Mouse (Mus musculus) heart, embryonic 11.5 days (tissue): Measurements from ENCODE around the gene Idnk. TPM values are rescaled to one million over a fixed set of nuclear protein-coding genes. Genes with fewer than 3 reads are reported as not detected.

Source experiments
- ATAC-seq: fragments of 200-750 bp; cut with Nextera tagmentation; replicated peaks from 2 replicates; pipeline ENCODE4 v1.8.0; 2017; ENCODE audit warnings: moderate library complexity; ENCODE audit not compliant: insufficient number of reproducible peaks, low FRiP score, low TSS enrichment
- H3K27ac ChIP-seq: fragments of 300-500 bp; sonication (generic); 2 replicates; pipeline ENCODE4 v1.5.1; 2014; ENCODE audit warnings: mild to moderate bottlenecking, low read depth, low read length
- H3K27me3 ChIP-seq: fragments of 300-500 bp; sonication (generic); 2 replicates; pipeline ENCODE4 v1.6.1; 2014; ENCODE audit warnings: mild to moderate bottlenecking, low read length, mixed read lengths; ENCODE audit not compliant: control insufficient read depth, insufficient read depth
- H3K36me3 ChIP-seq: fragments of 300-500 bp; sonication (generic); 2 replicates; pipeline ENCODE4 v1.6.1; 2014; ENCODE audit warnings: mild to moderate bottlenecking, low read length, moderate library complexity, mixed read lengths; ENCODE audit not compliant: control insufficient read depth, insufficient read depth
- H3K4me1 ChIP-seq: fragments of 300-500 bp; sonication (generic); 2 replicates; pipeline ENCODE4 v1.6.1; 2014; ENCODE audit warnings: low read length; ENCODE audit not compliant: control insufficient read depth, insufficient read depth
- H3K4me2 ChIP-seq: fragments of 300-500 bp; sonication (generic); 2 replicates; pipeline ENCODE4 v1.6.1; 2014; ENCODE audit warnings: mild to moderate bottlenecking, moderate library complexity
- H3K4me3 ChIP-seq: fragments of 300-500 bp; sonication (generic); 2 replicates; pipeline ENCODE4 v1.5.1; 2014; ENCODE audit warnings: low read depth, low read length
- H3K9ac ChIP-seq: fragments of 300-500 bp; sonication (generic); 2 replicates; pipeline ENCODE4 v1.6.1; 2014; ENCODE audit warnings: mild to moderate bottlenecking, low read depth, low read length, moderate library complexity
- H3K9me3 ChIP-seq: fragments of 300-500 bp; sonication (generic); replicated peaks from 2 replicates; pipeline ENCODE4 v1.6.1; 2016; ENCODE audit warnings: low read length; ENCODE audit not compliant: control insufficient read depth
- WGBS: fragments of 180-500 bp; shearing (Covaris S2); extraction: QIAGEN DNeasy Blood & Tissue Kit; methylation state at CpG from one replicate; pipeline ENCODE4 v1.1.7; 2014; ENCODE audit not compliant: insufficient replicate concordance; 5-methylcytosine and 5-hydroxymethylcytosine counted together
- polyA plus RNA-seq: library from polyadenylated mRNA; unstranded; fragments of >200 nt; fragmentation: Nextera tagmentation; extraction: Ambion mirVana; gene quantifications from 2 replicates; pipeline ENCODE4 v1.2.1, GENCODE M21; 2014

The Idnk gene
- polyA plus RNA-seq = 30.7 and 32.5 TPM in 2 replicates

DNA sequence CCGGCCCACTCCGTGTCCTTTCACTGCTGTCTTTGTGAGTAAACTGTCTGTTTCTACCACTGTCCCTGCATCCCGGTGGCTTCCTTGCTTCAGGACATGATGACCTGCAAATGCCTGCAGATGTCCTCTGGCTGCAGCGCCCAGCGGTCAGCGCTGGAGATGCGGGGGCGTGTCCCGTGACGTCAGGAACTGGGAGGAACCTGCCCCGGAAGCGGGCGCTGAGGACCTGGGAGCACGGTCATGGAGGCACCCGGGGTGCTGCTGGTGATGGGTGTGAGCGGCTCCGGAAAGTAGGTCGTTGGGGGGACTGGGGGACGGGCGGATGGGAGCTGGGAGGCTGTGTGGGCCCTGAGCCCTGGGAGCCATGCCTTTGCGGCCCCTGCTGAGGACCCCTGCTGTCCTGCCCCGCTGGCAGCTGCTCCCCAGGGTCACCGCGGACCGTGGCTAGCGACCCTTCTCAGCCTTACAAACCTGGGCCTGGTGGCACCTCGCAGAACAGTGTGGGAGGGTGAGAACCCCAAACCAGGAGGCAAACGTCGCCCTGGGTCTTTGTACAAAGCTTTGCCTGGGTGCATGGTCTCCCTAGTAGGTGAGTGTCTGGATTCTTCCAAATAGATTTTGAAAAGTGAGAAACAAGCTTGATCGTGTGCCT is at the start of gene Idnk:
Gene Idnk (plus strand): TSS at position 203 of the 652 bp plus-strand sequence.
- Histone ChIP-seq H3K4me3 (peak within 1 kb of the TSS; percentile 71), H3K9me3 (peaks cover 2% of the 10 kb centered on the region), H3K9ac (peak within 1 kb of the TSS; percentile 59), H3K27ac (no peak within 1 kb of the TSS), H3K36me3 (peaks cover 10% of the 10 kb centered on the region), H3K27me3 (no peaks in the 10 kb centered on the region), H3K4me2 (peak within 1 kb of the TSS; percentile 75), H3K4me1 (0 out of 2 replicates have a peak, but pooled peaks cover 7% of the 10 kb centered on the region)
- peak; percentile 74 for ATAC-seq
- WGBS = under 1% methylated on average over 30 of the region's 30 CpGs

DNA sequence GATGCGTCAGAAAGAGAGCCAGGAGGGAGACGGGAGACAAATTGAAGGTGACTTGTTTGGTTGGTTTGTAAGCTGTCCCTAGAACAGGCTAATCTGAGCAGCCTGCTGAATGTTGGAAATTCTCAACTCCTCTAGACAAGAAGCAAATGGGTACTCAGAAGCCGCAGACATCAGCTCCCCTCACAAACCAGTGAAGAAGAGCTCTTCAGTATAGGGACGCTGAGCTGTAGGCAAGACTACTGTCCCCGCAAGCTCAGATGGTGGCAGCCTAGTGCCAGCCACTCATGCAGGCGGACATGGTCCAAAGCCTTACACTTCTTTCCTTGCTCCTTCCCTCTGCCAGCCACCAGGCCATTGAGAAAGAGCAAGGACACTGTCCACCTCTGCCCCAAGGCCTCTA is 46.1 kb upstream of the Idnk start:
- 88% methylated on average over 6 of the region's 6 CpGs for WGBS
- H3K9ac ChIP-seq = no peak overlapping the region
- no peaks in the 10 kb centered on the region for H3K9me3 ChIP-seq
- H3K4me2 ChIP-seq = no peak overlapping the region
- no peak overlapping the region for H3K27ac ChIP-seq
- ATAC-seq = no peak
- no peaks in the 10 kb centered on the region for H3K36me3 ChIP-seq
- H3K4me3 ChIP-seq = no peak overlapping the region
- H3K4me1 ChIP-seq = peaks cover 12% of the 10 kb centered on the region
- H3K27me3 ChIP-seq = no peaks in the 10 kb centered on the region

DNA sequence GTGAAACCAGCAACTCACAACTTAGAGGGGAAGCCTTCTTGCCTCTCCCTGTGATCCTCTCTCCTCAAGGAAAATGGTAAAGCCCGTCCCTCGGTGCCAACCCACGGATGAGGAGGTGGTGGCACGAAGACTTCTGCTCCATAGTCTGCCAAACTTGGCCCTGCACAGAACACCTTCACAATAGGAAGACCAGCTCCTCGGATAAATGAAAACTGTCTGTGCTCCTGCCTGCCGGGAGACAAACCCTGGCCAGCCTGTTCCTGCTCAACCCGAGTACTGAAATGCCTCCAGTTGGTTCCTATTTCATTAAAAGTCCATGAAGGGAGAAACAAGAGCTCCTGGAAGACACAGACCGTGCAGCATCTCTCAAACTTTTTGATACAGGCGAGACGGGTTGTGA is 45.3 kb upstream of the Idnk start:
- H3K27me3 ChIP-seq = no peaks in the 10 kb centered on the region
- peak overlapping the region; percentile 91 for H3K4me2 ChIP-seq
- H3K4me1 ChIP-seq = peaks cover 12% of the 10 kb centered on the region
- H3K4me3 ChIP-seq = peak overlapping the region; percentile 67
- H3K9ac ChIP-seq = no peak overlapping the region
- no peak overlapping the region for H3K27ac ChIP-seq
- 63% methylated on average over 10 of the region's 10 CpGs for WGBS
- H3K36me3 ChIP-seq = no peaks in the 10 kb centered on the region
- no peak for ATAC-seq
- H3K9me3 ChIP-seq = no peaks in the 10 kb centered on the region

DNA sequence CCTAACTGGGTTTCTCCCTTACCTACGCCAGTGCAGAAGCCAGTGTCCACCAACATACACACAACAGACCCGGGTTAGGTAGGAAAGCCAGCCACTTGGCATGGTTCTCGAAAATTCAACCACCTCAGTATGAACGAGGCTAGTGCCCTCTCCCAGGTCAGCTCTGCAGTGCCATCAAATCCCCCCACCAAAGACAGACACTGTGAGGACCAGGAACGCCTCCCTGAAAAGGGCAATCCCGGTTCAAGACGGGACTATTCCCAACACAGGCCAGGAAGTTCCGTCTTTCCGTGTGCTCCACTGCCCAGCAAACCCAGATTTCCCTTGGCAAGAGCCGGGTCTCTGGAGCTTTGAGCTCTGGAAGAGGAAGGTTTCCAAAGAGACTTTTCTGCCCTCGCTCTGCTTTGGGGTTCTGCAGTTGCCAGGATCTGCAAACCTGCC is 44.8 kb upstream of the Idnk start:
- no peaks in the 10 kb centered on the region for H3K9me3 ChIP-seq
- H3K27ac ChIP-seq = peak overlapping the region; percentile 68; the same call in 1 of the 2 replicates
- H3K36me3 ChIP-seq = no peaks in the 10 kb centered on the region
- H3K4me2 ChIP-seq = peak overlapping the region; percentile 91
- 22% methylated on average over 11 of the region's 11 CpGs for WGBS
- H3K9ac ChIP-seq = peak overlapping the region; percentile 77
- no peaks in the 10 kb centered on the region for H3K27me3 ChIP-seq
- no peak for ATAC-seq
- peak overlapping the region; percentile 67 for H3K4me3 ChIP-seq
- H3K4me1 ChIP-seq = peaks cover 12% of the 10 kb centered on the region

DNA sequence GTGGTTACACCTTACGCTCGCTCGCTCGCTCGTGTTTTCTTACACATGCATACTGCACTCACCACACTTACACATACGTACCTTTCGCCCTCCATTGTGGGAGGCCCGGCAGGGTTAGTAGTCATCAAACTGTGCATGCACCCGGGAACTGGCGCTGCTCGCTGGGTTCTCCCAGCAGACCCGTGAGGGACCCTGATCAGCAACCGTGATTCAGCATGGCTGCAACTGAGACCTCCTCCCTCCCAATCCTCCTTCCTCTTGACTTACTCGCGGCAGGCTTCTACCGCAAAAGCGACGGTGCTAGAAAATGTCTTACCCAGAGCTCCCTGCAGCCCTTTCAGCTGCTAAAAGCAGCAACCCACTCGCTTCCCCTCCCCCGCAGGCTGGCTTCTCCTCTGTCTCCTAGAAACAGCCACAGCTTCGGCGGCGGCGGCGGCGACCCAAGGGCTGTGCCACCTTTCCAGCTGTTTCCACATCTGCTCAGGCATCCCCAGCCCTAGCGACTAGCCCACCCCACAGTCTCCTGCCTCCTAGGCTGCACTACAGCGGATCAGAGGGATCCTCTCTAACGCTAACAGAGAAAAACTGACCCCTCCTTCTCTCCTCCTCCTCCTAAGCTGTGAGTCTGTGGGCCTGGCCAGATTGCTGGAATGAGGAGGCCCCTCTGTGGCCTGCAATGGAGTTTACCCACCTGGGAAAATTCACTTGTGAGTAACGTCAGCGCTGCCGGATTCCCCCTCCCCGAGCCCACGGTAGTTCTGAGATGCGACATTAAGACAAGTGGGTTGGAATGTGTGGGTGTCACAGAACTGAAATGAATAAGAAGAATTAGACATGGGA is 44.2 kb upstream of the Idnk start, which contains the start of gene Klhl3:
Gene Klhl3 (minus strand): TSS at position 532 of the 840 bp plus-strand sequence.
- Histone ChIP-seq H3K9ac (peak within 1 kb of the TSS; percentile 77), H3K27me3 (no peaks in the 10 kb centered on the region), H3K36me3 (no peaks in the 10 kb centered on the region), H3K4me3 (peak within 1 kb of the TSS; percentile 67), H3K27ac (peak within 1 kb of the TSS; percentile 68), H3K4me1 (peaks cover 12% of the 10 kb centered on the region), H3K9me3 (no peaks in the 10 kb centered on the region), H3K4me2 (peak within 1 kb of the TSS; percentile 91)
- ATAC-seq = peak; percentile 66
- WGBS = under 1% methylated on average over 35 of the region's 35 CpGs

DNA sequence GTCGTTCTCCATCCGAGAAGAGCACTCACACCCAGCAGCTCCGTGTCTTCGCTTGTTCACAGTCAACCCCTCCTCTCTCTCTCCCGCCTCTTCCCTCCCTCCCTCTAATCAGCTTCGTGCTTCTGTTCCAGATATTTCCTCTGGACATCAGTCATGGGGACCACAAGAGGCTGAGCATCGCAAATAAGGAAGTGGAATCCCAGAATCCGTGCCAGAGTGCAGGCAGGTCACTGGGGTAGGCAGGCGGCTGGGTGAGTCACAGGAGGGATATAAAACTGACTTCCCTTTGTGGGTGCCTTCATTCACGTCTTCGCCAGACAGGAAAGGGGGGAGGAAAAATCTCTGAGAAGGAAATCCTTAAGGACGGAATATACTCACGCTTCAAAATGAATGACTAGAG is 42.2 kb upstream of the Idnk start:
- Histone ChIP-seq H3K9ac (no peak overlapping the region), H3K27me3 (no peaks in the 10 kb centered on the region), H3K4me1 (peaks cover 12% of the 10 kb centered on the region), H3K4me3 (no peak overlapping the region), H3K36me3 (no peaks in the 10 kb centered on the region), H3K27ac (no peak overlapping the region), H3K9me3 (no peaks in the 10 kb centered on the region), H3K4me2 (peak overlapping the region; percentile 32; the same call in 1 of the 2 replicates)
- WGBS = 25% methylated on average over 13 of the region's 13 CpGs
- ATAC-seq = peak; percentile 40; the same call in 1 of the 2 replicates

DNA sequence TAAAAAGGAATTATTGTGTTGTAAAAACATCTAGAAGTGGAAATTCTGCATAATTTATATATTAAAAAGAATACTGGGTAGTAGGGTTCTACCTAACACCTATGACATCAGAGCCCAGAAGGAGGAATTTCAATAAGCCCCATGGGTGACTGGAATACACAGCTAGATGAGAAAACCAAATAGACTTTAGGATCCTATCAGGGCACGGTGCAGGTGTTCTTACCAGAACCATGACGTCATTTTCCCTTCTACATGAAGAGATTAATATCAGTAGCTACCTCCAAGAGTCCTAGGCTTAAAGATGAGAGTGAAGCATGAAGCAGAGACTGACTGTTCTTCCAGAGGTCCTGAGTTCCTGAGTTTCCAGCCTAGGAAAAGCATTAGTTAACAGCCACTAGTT is 40.6 kb upstream of the Idnk start:
- 73% methylated on average over 2 of the region's 2 CpGs for WGBS
- Histone ChIP-seq H3K4me2 (no peak overlapping the region), H3K9me3 (no peaks in the 10 kb centered on the region), H3K4me3 (no peak overlapping the region), H3K27ac (no peak overlapping the region), H3K4me1 (peaks cover 12% of the 10 kb centered on the region), H3K27me3 (no peaks in the 10 kb centered on the region), H3K36me3 (no peaks in the 10 kb centered on the region), H3K9ac (no peak overlapping the region)
- no peak for ATAC-seq

DNA sequence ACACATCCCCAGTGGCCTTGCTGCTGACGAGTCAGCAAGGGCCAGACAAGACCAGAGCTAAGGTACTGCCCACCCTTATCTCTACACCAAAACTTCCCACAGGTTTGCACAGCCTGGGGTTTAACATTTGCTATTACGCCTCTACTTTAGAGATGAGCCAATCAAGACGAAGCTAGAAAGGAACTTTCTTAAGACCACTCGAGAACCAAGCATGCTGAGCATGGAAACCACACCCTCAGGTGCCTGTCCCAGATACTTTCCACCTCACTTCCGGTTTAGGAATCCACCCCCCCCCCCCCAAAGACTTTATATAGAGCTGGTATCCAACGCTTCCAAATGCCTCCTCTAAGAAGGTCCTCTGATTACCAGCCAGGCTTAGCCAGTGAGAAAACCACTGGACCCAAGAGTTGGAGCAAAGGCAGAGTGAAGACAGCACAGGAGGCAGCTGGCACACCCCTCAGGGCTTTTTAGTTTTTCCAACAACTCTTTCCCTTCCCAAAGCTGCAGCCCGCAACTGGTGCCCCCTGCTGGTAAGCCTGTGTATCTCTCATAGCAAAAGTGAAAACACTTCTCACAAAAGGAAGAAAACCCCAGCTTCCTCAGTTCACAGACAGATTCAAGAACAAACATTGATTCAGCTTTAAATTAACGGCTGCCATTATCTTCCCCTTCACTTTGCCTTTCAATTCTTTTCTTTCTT is 40.0 kb upstream of the Idnk start:
- no peak for ATAC-seq
- Histone ChIP-seq H3K4me3 (no peak overlapping the region), H3K4me2 (no peak overlapping the region), H3K9me3 (no peaks in the 10 kb centered on the region), H3K27ac (no peak overlapping the region), H3K27me3 (no peaks in the 10 kb centered on the region), H3K4me1 (peaks cover 12% of the 10 kb centered on the region), H3K36me3 (no peaks in the 10 kb centered on the region), H3K9ac (no peak overlapping the region)
- WGBS = 51% methylated on average over 8 of the region's 8 CpGs
